Mouse (Mus musculus): ENCODE measurements at regions not wholly inside any gene's neighbourhood (a gene's known extent, or its start where the extent isn't known, plus 50 kb on each side); places are given as distances from the start of the nearest gene placed in this dataset.

DNA sequence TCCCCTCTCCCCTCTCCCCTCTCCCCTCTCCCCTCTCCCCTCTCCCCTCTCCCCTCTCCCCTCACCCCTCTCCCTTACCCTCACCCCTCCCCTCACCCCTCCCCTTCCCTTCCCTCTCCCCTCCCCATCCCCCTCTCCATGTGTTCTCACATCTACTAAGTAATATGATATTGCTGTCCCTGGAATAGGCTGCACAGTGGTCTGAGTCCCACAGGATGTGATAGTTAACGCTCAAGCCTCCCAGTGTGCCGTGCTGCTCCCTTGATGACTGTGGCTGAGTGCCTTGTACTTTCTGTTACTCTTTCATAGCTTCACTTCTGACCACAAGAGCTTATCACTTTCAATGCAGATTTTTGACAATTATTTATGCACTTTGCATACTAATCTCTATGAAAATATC, 620.4 kb upstream of the Igfbp3 start:
- Histone ChIP-seq H3K36me3 (ENCODE audit: control insufficient read depth, insufficient read depth, low read length) (no peaks in the 10 kb centered on the region), H3K9me3 (ENCODE audit: control insufficient read depth, low read length) (no peaks in the 10 kb centered on the region), H3K4me2 (ENCODE audit: low read depth, low read length) (no peak overlapping the region), H3K27me3 (replicated peaks; ENCODE audit: control insufficient read depth, insufficient read depth, low read length) (no peaks in the 10 kb centered on the region), H3K9ac (ENCODE audit: low read depth, low read length) (no peak overlapping the region), H3K4me3 (ENCODE audit: low read length) (no peak overlapping the region), H3K27ac (ENCODE audit: low read length) (no peak overlapping the region), H3K4me1 (ENCODE audit: control insufficient read depth, insufficient read depth, low read length) (no peaks in the 10 kb centered on the region)
- no peak for ATAC-seq
- WGBS, result 35% methylated on average over 2 of the region's 2 CpGs

DNA sequence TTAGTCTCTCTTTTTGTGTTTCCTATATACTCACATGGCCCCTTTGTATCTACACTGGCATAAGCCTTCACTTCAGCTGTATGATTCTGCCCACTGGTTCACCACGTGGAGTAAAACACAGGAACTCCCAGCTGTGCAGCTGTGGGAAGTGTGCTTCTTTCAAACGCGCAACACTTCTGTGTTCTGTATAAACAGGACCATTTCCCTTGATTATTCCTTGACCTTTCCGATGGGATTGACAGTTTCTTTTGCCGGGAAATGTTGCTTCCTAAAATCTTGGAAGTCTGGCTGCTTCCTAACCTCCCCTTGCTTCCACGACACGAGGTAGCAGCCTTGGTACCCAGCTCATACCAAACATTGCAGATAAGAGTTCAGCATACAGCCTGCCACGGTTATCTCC, 618.7 kb upstream of the Igfbp3 start:
- Histone ChIP-seq H3K36me3 (ENCODE audit: control insufficient read depth, insufficient read depth, low read length) (no peaks in the 10 kb centered on the region), H3K4me1 (ENCODE audit: control insufficient read depth, insufficient read depth, low read length) (no peaks in the 10 kb centered on the region), H3K4me2 (ENCODE audit: low read depth, low read length) (no peak overlapping the region), H3K27me3 (replicated peaks; ENCODE audit: control insufficient read depth, insufficient read depth, low read length) (no peaks in the 10 kb centered on the region), H3K4me3 (ENCODE audit: low read length) (no peak overlapping the region), H3K9ac (ENCODE audit: low read depth, low read length) (no peak overlapping the region), H3K27ac (ENCODE audit: low read length) (no peak overlapping the region), H3K9me3 (ENCODE audit: control insufficient read depth, low read length) (no peaks in the 10 kb centered on the region)
- WGBS, result 42% methylated on average over 8 of the region's 8 CpGs
- ATAC-seq, result no peak

DNA sequence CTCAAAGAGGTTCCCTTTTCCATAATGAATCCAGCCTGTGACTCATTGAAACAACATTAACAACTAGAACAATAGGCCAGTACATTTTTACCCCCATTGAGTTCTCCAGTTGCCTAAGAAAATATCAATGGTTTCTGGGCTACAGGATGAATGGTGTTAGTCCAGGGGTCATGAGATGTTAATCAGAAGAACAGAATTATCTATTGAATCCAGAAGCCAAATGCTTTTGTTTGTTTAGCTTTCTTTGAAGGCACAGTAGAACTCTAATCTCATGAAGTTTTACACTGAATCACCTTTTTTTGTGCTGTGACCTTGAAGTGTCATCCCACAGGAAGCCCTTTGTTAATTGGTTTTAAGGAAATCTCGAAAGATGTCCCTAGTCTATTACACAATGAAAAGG, 616.0 kb upstream of the Igfbp3 start:
- no peaks in the 10 kb centered on the region for H3K36me3 ChIP-seq (ENCODE audit: control insufficient read depth, insufficient read depth, low read length)
- H3K27ac ChIP-seq (ENCODE audit: low read length), result no peak overlapping the region
- 51% methylated on average over 1 of the region's 1 CpGs for WGBS
- ATAC-seq, result no peak
- H3K9ac ChIP-seq (ENCODE audit: low read depth, low read length), result no peak overlapping the region
- no peaks in the 10 kb centered on the region for H3K9me3 ChIP-seq (ENCODE audit: control insufficient read depth, low read length)
- no peaks in the 10 kb centered on the region for H3K27me3 ChIP-seq (replicated peaks; ENCODE audit: control insufficient read depth, insufficient read depth, low read length)
- H3K4me1 ChIP-seq (ENCODE audit: control insufficient read depth, insufficient read depth, low read length), result no peaks in the 10 kb centered on the region
- no peak overlapping the region for H3K4me3 ChIP-seq (ENCODE audit: low read length)
- H3K4me2 ChIP-seq (ENCODE audit: low read depth, low read length), result no peak overlapping the region

DNA sequence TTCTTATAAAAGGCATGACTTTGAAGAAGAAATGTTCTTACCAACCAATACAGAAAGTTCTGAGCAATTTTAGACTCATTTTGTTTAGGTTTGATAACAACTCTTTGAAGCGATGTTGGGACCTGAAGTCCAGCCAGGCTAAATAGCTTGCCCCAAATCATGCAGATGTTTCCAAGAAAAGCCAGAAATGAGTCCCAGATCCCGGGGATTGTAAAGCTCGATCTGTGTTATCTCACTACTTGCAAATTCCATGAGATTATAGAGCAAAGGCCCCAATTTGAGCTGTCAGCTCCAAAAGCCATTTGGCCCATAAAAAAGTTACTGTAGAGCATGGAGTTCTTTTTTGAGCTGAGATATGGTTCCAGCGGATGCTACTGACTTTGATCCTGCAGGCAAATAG, 614.3 kb upstream of the Igfbp3 start:
- H3K9ac ChIP-seq (ENCODE audit: low read depth, low read length), result no peak overlapping the region
- H3K9me3 ChIP-seq (ENCODE audit: control insufficient read depth, low read length), result no peaks in the 10 kb centered on the region
- H3K27ac ChIP-seq (ENCODE audit: low read length), result no peak overlapping the region
- H3K4me1 ChIP-seq (ENCODE audit: control insufficient read depth, insufficient read depth, low read length), result no peaks in the 10 kb centered on the region
- 84% methylated on average over 4 of the region's 4 CpGs for WGBS
- H3K4me2 ChIP-seq (ENCODE audit: low read depth, low read length), result no peak overlapping the region
- H3K36me3 ChIP-seq (ENCODE audit: control insufficient read depth, insufficient read depth, low read length), result no peaks in the 10 kb centered on the region
- no peak overlapping the region for H3K4me3 ChIP-seq (ENCODE audit: low read length)
- H3K27me3 ChIP-seq (replicated peaks; ENCODE audit: control insufficient read depth, insufficient read depth, low read length), result no peaks in the 10 kb centered on the region
- ATAC-seq, result no peak

DNA sequence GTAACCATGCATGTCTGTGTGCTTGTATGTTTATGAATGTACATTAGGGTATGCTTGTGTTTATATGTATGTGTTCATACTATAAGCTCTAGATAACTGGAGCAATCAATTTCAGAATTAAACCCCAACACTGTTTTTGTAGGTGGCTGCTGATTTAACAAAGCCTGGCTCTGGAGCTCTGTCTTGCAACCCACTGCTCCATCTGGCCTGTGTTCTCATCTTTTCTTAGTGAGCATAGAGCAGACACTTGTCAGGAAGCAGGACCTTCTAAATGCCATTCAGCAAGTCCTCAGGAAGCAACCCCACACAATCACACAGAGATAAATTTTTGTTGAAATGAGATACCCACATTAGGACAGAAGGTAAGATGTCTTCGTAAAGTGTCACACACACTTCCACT, 613.7 kb upstream of the Igfbp3 start:
- H3K9ac ChIP-seq (ENCODE audit: low read depth, low read length), result no peak overlapping the region
- no peak for ATAC-seq
- 88% methylated on average over 1 of the region's 1 CpGs for WGBS

DNA sequence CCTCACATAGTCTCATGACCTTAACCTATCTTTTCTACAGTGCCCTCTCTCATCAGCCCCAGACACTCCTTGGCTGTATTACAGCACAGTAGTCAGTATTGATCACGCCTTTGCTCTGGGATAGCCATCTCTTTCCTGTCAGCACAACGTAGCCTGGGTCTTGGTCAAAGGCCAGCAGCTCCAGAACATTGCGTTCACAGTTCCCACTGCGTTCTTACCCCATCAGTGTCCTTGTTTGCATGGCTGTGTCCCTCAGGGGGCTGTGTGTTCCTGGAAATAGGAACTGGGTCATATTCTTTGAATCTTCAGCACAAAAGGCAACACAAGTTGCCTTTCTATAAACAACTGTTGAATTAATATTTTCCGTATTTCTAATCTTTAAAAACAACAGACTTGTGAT, 602.0 kb upstream of the Igfbp3 start:
- 86% methylated on average over 5 of the region's 5 CpGs for WGBS
- Histone ChIP-seq H3K4me2 (ENCODE audit: low read depth, low read length) (no peak overlapping the region), H3K36me3 (ENCODE audit: control insufficient read depth, insufficient read depth, low read length) (no peaks in the 10 kb centered on the region), H3K4me3 (ENCODE audit: low read length) (no peak overlapping the region), H3K27ac (ENCODE audit: low read length) (no peak overlapping the region), H3K9me3 (ENCODE audit: control insufficient read depth, low read length) (no peaks in the 10 kb centered on the region), H3K27me3 (replicated peaks; ENCODE audit: control insufficient read depth, insufficient read depth, low read length) (no peaks in the 10 kb centered on the region), H3K4me1 (ENCODE audit: control insufficient read depth, insufficient read depth, low read length) (no peaks in the 10 kb centered on the region), H3K9ac (ENCODE audit: low read depth, low read length) (no peak overlapping the region)
- ATAC-seq, result no peak

More for the DNA sequence above, 613.7 kb upstream of the Igfbp3 start:
- H3K27ac ChIP-seq (ENCODE audit: low read length), result no peak overlapping the region
- H3K4me1 ChIP-seq (ENCODE audit: control insufficient read depth, insufficient read depth, low read length), result no peaks in the 10 kb centered on the region
- no peak overlapping the region for H3K4me3 ChIP-seq (ENCODE audit: low read length)
- H3K4me2 ChIP-seq (ENCODE audit: low read depth, low read length), result no peak overlapping the region
- H3K9me3 ChIP-seq (ENCODE audit: control insufficient read depth, low read length), result no peaks in the 10 kb centered on the region
- no peaks in the 10 kb centered on the region for H3K27me3 ChIP-seq (replicated peaks; ENCODE audit: control insufficient read depth, insufficient read depth, low read length)
- no peaks in the 10 kb centered on the region for H3K36me3 ChIP-seq (ENCODE audit: control insufficient read depth, insufficient read depth, low read length)

DNA sequence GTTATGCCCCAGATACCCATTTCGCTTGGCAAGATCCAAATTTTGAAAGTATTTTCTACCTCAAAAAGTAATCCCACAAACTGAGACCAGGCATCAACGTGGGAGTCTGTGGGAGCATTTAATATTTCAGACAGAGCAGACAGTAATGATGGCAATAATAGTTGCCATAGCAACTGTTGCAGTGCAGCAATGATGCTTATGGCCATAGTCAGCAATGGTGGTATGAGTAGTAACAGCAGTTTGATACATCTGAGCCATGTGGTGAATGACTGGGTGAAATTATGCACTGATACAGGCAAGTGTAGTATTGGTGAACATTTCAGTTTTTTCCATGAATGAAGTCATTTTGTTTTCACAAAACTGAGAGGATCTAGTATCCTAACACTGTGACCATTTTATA, 600.8 kb upstream of the Igfbp3 start:
- Histone ChIP-seq H3K4me1 (ENCODE audit: control insufficient read depth, insufficient read depth, low read length) (no peaks in the 10 kb centered on the region), H3K9me3 (ENCODE audit: control insufficient read depth, low read length) (no peaks in the 10 kb centered on the region), H3K4me3 (ENCODE audit: low read length) (no peak overlapping the region), H3K9ac (ENCODE audit: low read depth, low read length) (no peak overlapping the region), H3K4me2 (ENCODE audit: low read depth, low read length) (no peak overlapping the region), H3K36me3 (ENCODE audit: control insufficient read depth, insufficient read depth, low read length) (no peaks in the 10 kb centered on the region), H3K27me3 (replicated peaks; ENCODE audit: control insufficient read depth, insufficient read depth, low read length) (no peaks in the 10 kb centered on the region), H3K27ac (ENCODE audit: low read length) (no peak overlapping the region)
- 80% methylated on average over 2 of the region's 2 CpGs for WGBS
- no peak for ATAC-seq

DNA sequence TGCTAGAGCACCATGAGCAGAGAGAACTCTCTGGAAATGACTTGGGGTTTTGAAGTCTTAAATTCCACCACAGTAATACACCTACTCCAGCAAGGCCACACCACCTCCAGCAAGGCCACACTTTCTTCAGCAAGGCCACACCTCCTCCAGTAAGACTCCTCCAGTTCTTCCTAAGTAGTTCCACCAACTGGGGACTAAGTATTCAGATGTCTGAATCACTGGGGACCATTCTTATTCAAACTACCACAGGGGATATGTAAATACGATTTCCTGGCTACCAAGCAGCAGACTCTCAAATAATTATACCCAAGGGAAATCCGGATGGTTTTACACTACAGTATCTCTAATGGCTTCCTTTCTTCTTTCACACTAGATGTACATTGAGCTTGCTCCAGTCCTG, 598.7 kb upstream of the Igfbp3 start:
- WGBS, result 81% methylated on average over 2 of the region's 2 CpGs
- H3K9ac ChIP-seq (ENCODE audit: low read depth, low read length), result no peak overlapping the region
- ATAC-seq, result no peak
- no peaks in the 10 kb centered on the region for H3K9me3 ChIP-seq (ENCODE audit: control insufficient read depth, low read length)
- H3K36me3 ChIP-seq (ENCODE audit: control insufficient read depth, insufficient read depth, low read length), result no peaks in the 10 kb centered on the region
- H3K4me2 ChIP-seq (ENCODE audit: low read depth, low read length), result no peak overlapping the region
- H3K4me1 ChIP-seq (ENCODE audit: control insufficient read depth, insufficient read depth, low read length), result no peaks in the 10 kb centered on the region
- no peaks in the 10 kb centered on the region for H3K27me3 ChIP-seq (replicated peaks; ENCODE audit: control insufficient read depth, insufficient read depth, low read length)
- no peak overlapping the region for H3K4me3 ChIP-seq (ENCODE audit: low read length)
- H3K27ac ChIP-seq (ENCODE audit: low read length), result no peak overlapping the region

DNA sequence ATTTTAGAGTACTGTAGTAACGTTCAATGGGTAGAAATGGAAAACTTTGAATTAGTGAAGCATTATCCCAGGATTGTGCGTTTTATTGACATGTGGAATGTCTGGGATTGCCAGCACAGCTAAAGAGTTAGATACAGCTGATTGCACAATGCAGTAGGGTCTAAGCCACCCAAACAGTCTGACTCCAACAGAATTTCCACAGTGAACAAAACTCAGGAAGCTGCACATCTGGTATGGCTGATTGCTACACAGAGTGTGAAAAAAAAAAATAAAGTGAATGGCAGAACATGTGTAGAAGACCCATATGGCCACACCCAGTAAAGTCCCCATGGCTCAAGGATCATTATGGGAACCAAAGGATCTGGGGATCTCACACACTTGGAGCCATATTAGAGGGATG, 596.0 kb upstream of the Igfbp3 start:
- Histone ChIP-seq H3K27ac (ENCODE audit: low read length) (no peak overlapping the region), H3K36me3 (ENCODE audit: control insufficient read depth, insufficient read depth, low read length) (no peaks in the 10 kb centered on the region), H3K9ac (ENCODE audit: low read depth, low read length) (no peak overlapping the region), H3K4me1 (ENCODE audit: control insufficient read depth, insufficient read depth, low read length) (no peaks in the 10 kb centered on the region), H3K4me3 (ENCODE audit: low read length) (no peak overlapping the region), H3K4me2 (ENCODE audit: low read depth, low read length) (no peak overlapping the region), H3K9me3 (ENCODE audit: control insufficient read depth, low read length) (no peaks in the 10 kb centered on the region), H3K27me3 (replicated peaks; ENCODE audit: control insufficient read depth, insufficient read depth, low read length) (no peaks in the 10 kb centered on the region)
- 75% methylated on average over 2 of the region's 2 CpGs for WGBS
- no peak for ATAC-seq

DNA sequence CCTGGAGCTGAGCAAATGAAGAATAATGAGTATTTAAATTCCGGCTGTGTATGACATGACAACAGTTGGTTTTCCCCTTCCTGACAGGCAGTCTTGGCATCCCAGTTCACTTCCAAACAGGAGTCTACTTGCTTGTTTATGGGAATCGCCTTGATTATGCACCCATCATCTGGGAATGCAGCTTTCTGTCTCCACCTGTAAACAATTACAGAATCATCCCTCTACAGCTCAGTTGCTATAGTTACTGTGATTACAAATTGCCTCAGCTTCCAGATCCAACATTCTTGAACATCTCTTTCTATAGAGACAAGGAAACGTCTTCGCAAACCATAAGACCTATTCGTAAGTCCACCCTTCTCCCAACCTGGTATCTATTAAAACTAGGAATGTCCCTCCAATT, 582.6 kb upstream of the Igfbp3 start:
- Histone ChIP-seq H3K9ac (ENCODE audit: low read depth, low read length) (no peak overlapping the region), H3K4me1 (ENCODE audit: control insufficient read depth, insufficient read depth, low read length) (no peaks in the 10 kb centered on the region), H3K27ac (ENCODE audit: low read length) (no peak overlapping the region), H3K4me2 (ENCODE audit: low read depth, low read length) (no peak overlapping the region), H3K4me3 (ENCODE audit: low read length) (no peak overlapping the region), H3K27me3 (replicated peaks; ENCODE audit: control insufficient read depth, insufficient read depth, low read length) (no peaks in the 10 kb centered on the region), H3K36me3 (ENCODE audit: control insufficient read depth, insufficient read depth, low read length) (no peaks in the 10 kb centered on the region), H3K9me3 (ENCODE audit: control insufficient read depth, low read length) (no peaks in the 10 kb centered on the region)
- WGBS, result 81% methylated on average over 5 of the region's 5 CpGs
- ATAC-seq, result no peak

Measured in intestine, embryonic 16.5 days (tissue).